Mouse (Mus musculus) cortical plate, adult 2 months (tissue): Measurements from ENCODE around the gene Cacna2d3.

Experiments
- CTCF ChIP-seq: fragments of 200-500 bp; IDR thresholded peaks from 2 replicates; pipeline ENCODE4 v1.5.1; 2011; ENCODE audit warnings: mild to moderate bottlenecking, control low read depth, low read length; ENCODE audit not compliant: insufficient read depth; ENCODE audit errors: extremely low read depth
- POLR2A ChIP-seq: fragments of 200-500 bp; IDR thresholded peaks from 2 replicates; pipeline ENCODE4 v1.6.1; 2011; ENCODE audit warnings: mild to moderate bottlenecking, low read length, control low read depth; ENCODE audit not compliant: insufficient read depth; ENCODE audit errors: extremely low read depth

DNA sequence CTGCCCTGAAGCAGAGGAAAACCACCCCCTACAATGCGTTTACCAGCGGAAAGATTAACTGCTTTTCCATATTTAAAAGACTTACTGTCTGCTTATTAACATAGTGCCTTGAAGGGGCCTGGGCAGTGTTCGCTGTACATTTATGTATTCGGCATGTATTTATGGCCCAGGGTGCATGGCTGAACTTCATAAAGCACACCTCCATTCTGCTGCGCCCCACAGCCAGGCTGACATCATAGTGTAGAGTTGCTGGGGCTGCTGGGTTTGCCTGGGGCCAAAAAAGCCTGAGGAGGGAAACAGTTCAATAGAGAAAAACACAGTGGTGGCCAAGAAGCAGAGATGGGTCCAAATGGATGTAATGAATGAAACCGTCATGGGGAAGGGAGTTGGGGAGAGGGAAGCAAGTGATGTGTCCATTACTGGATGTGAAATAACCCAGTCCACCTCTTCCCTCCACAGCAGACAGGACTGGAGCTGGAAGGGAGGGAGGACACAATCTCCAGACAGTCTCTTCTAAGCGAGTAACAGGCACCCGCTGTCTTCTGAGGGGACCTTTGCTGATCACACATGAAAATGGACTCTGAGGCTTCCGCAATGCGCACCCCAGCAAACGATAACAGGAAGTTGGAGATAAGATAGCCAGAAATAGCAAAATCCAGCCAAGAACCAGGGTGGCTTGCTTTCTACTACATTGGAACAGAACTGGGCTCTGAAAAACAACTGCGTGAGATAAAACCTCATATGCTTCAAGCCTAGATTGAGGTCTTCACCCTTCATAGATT, 798.3 kb downstream of the Cacna2d3 start:
- TF ChIP-seq CTCF (no peak), POLR2A (no peak)
